Mouse (Mus musculus) spleen, adult 2 months (tissue): Measurements from ENCODE around the gene Gapdhs. TPM values are rescaled to one million over a fixed set of nuclear protein-coding genes. Genes with fewer than 3 reads are reported as not detected.

ENCODE experiments used
- DNase-seq, 2 experiments: peaks; one replicate each; pipeline versions ENCODE4 v3.0.0 to v3.0.0-alpha.2; 2012 to 2021; ENCODE audit warnings: low spot score in 2 of 2, low read depth in 1 of 2
- H3K27ac ChIP-seq: fragments of 200-500 bp; 2 replicates; pipeline ENCODE4 v1.5.1; 2012; ENCODE audit warnings: low read length, inconsistent platforms; ENCODE audit not compliant: insufficient read depth
- H3K27me3 ChIP-seq: fragments of 200-500 bp; 2 replicates; pipeline ENCODE4 v1.6.1; 2012; ENCODE audit warnings: mild to moderate bottlenecking, moderate library complexity, low read length, inconsistent platforms; ENCODE audit not compliant: control insufficient read depth, insufficient read depth
- H3K36me3 ChIP-seq: fragments of 200-500 bp; 2 replicates; pipeline ENCODE4 v1.6.1; 2012; ENCODE audit warnings: mild to moderate bottlenecking, low read length, inconsistent platforms; ENCODE audit not compliant: control insufficient read depth, insufficient read depth
- H3K4me1 ChIP-seq: fragments of 200-500 bp; 2 replicates; pipeline ENCODE4 v1.6.1; 2011; ENCODE audit warnings: inconsistent platforms; ENCODE audit not compliant: control insufficient read depth, insufficient read depth, insufficient read length
- H3K4me3 ChIP-seq: fragments of 200-500 bp; 2 replicates; pipeline ENCODE4 v1.5.1; 2011; ENCODE audit warnings: mild to moderate bottlenecking, inconsistent platforms; ENCODE audit not compliant: insufficient read depth, insufficient read length; ENCODE audit errors: extremely low read depth
- CTCF ChIP-seq: fragments of 200-500 bp; IDR thresholded peaks from 2 replicates; pipeline ENCODE4 v1.5.1; 2011; ENCODE audit warnings: mild to moderate bottlenecking, inconsistent platforms; ENCODE audit not compliant: insufficient read depth, insufficient read length, insufficient replicate concordance; ENCODE audit errors: extremely low read depth
- POLR2A ChIP-seq: fragments of 200-500 bp; IDR thresholded peaks from 2 replicates; pipeline ENCODE4 v1.6.1; 2011; ENCODE audit warnings: low read depth, low read length, inconsistent platforms
- WGBS: fragments of 180-500 bp; shearing (Covaris S2); methylation state at CpG from one replicate; pipeline ENCODE4 v1.1.7; 2018; 5-methylcytosine and 5-hydroxymethylcytosine counted together
- polyA plus RNA-seq: library from polyadenylated mRNA; depleted of rRNA; stranded (reverse); fragments of >200 nt; gene quantifications from 2 replicates; pipeline ENCODE4 v1.2.3, GENCODE M21; 2012

Gapdhs gene
- polyA plus RNA-seq, 1 experiment: not detected

GRCm38 (mm10) chr7:30728214-30728613 lies 15.3 kb downstream of the Gapdhs start:
- Histone ChIP-seq H3K27ac (no peak overlapping the region), H3K4me1 (peaks cover 3% of the 10 kb centered on the region; the same call in 1 of the 2 replicates), H3K27me3 (no peaks in the 10 kb centered on the region), H3K36me3 (no peaks in the 10 kb centered on the region), H3K4me3 (no peak overlapping the region)
- no peak for DNase-seq
- no peak for TF ChIP-seq CTCF
- TF ChIP-seq POLR2A: no peak
- 81% methylated on average over 6 of the region's 6 CpGs for WGBS

GRCm38 (mm10) chr7:30723274-30723953 lies 20.1 kb downstream of the Gapdhs start:
- no peak for DNase-seq
- peaks cover 5% of the 10 kb centered on the region; the same call in 1 of the 2 replicates for H3K4me1 ChIP-seq
- H3K4me3 ChIP-seq: no peak overlapping the region
- no peaks in the 10 kb centered on the region for H3K27me3 ChIP-seq
- WGBS: 49% methylated on average over 6 of the region's 6 CpGs
- H3K27ac ChIP-seq: no peak overlapping the region
- H3K36me3 ChIP-seq: no peaks in the 10 kb centered on the region
- TF ChIP-seq POLR2A (no peak), CTCF (no peak)

GRCm38 (mm10) chr7:30721286-30721685 lies 22.2 kb downstream of the Gapdhs start:
- Histone ChIP-seq H3K4me1 (peaks cover 12% of the 10 kb centered on the region), H3K4me3 (no peak overlapping the region), H3K36me3 (no peaks in the 10 kb centered on the region), H3K27me3 (peaks cover 2% of the 10 kb centered on the region; the same call in 1 of the 2 replicates), H3K27ac (no peak overlapping the region)
- no peak for DNase-seq
- TF ChIP-seq CTCF: no peak
- no peak for TF ChIP-seq POLR2A
- WGBS: 93% methylated on average over 7 of the region's 7 CpGs

GRCm38 (mm10) chr7:30719669-30720068 lies 23.8 kb downstream of the Gapdhs start:
- no peak overlapping the region for H3K27ac ChIP-seq
- peaks cover 12% of the 10 kb centered on the region for H3K4me1 ChIP-seq
- DNase-seq: no peak
- 86% methylated on average over 5 of the region's 5 CpGs for WGBS
- TF ChIP-seq POLR2A (no peak), CTCF (no peak)
- no peaks in the 10 kb centered on the region for H3K36me3 ChIP-seq
- no peak overlapping the region for H3K4me3 ChIP-seq
- peaks cover 2% of the 10 kb centered on the region; the same call in 1 of the 2 replicates for H3K27me3 ChIP-seq

GRCm38 (mm10) chr7:30717716-30718046 lies 25.8 kb downstream of the Gapdhs start:
- WGBS: 29% methylated on average over 14 of the region's 14 CpGs
- Histone ChIP-seq H3K4me3 (peak overlapping the region; percentile 46; the same call in 1 of the 2 replicates), H3K27me3 (peaks cover 2% of the 10 kb centered on the region; the same call in 1 of the 2 replicates), H3K4me1 (peaks cover 12% of the 10 kb centered on the region), H3K36me3 (no peaks in the 10 kb centered on the region), H3K27ac (no peak overlapping the region)
- no peak for TF ChIP-seq CTCF
- TF ChIP-seq POLR2A: no peak
- DNase-seq: no peak

GRCm38 (mm10) chr7:30717006-30717715 lies 26.3 kb downstream of the Gapdhs start:
- H3K27me3 ChIP-seq: peaks cover 2% of the 10 kb centered on the region; the same call in 1 of the 2 replicates
- no peaks in the 10 kb centered on the region for H3K36me3 ChIP-seq
- H3K4me3 ChIP-seq: peak overlapping the region; percentile 46; the same call in 1 of the 2 replicates
- H3K27ac ChIP-seq: no peak overlapping the region
- 5% methylated on average over 43 of the region's 43 CpGs for WGBS
- TF ChIP-seq POLR2A (no peak), CTCF (no peak)
- H3K4me1 ChIP-seq: peaks cover 9% of the 10 kb centered on the region
- peak; percentile 46 to 73 for DNase-seq

DNA sequence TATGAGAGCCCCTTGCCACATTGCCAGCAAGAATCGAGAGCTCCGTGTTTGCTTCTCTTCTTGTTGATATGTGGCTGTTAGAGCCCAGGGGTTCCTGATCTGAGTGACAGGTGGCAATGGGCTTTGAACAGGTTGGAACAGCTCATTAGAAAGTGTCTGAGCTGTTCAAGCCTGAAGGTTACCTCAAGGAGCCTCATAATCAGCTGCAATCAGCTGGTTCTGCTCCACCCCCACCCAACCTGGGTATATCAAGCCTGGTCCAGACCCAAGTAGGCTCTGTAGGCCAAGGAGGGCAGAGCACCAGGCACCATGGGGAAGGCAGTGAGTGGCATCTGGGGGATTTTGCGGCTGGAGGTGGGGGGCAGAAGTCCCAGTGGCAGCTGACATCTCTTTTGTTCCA lies 31.5 kb downstream of the Gapdhs start, which contains the start of gene Atp4a:
TSS of gene Atp4a (plus strand) at position 268 of the 400 bp plus-strand sequence.
- DNase-seq: no peak
- Histone ChIP-seq H3K27me3 (peaks cover 2% of the 10 kb centered on the region; the same call in 1 of the 2 replicates), H3K36me3 (no peaks in the 10 kb centered on the region), H3K4me3 (no peak within 1 kb of the TSS), H3K4me1 (peaks cover 3% of the 10 kb centered on the region; the same call in 1 of the 2 replicates), H3K27ac (no peak within 1 kb of the TSS)
- no peak for TF ChIP-seq CTCF
- no peak for TF ChIP-seq POLR2A
- WGBS: 82% methylated on average over 3 of the region's 3 CpGs
